Mouse (Mus musculus) frontal cortex, postnatal 25 days (tissue): ENCODE data around the gene Ssbp2.

Experiments used
- DNase-seq, 2 experiments: peaks; one replicate each; pipeline ENCODE4 v3.0.0; 2022; ENCODE audit warnings: low spot score in 2 of 2

Gene Ssbp2

GRCm38 (mm10) chr13:91727899-91728298 is 267.8 kb downstream of the Ssbp2 start:
- DNase-seq, result no peak

- no peak for DNase-seq
Observed at GRCm38 (mm10) chr13:91737191-91737590, 277.1 kb downstream of the Ssbp2 start.

GRCm38 (mm10) chr13:91740851-91741250 is 280.8 kb downstream of the Ssbp2 start:
- DNase-seq, result no peak

GRCm38 (mm10) chr13:91741280-91742047 is 281.4 kb downstream of the Ssbp2 start, which contains the start of gene Acot12:
Gene Acot12 (plus strand): TSS chr13:91741512.
- DNase-seq, result no peak

GRCm38 (mm10) chr13:91743180-91743579 is 283.1 kb downstream of the Ssbp2 start:
- DNase-seq, result no peak

- DNase-seq, result no peak
Observed at GRCm38 (mm10) chr13:91746470-91746869, 286.4 kb downstream of the Ssbp2 start.

- DNase-seq, result no peak
Observed at GRCm38 (mm10) chr13:91748401-91748800, 288.3 kb downstream of the Ssbp2 start.

GRCm38 (mm10) chr13:91749981-91750380 is 289.9 kb downstream of the Ssbp2 start:
- no peak for DNase-seq
